Mouse (Mus musculus): Measurements from ENCODE around the gene Ttc9.

DNA sequence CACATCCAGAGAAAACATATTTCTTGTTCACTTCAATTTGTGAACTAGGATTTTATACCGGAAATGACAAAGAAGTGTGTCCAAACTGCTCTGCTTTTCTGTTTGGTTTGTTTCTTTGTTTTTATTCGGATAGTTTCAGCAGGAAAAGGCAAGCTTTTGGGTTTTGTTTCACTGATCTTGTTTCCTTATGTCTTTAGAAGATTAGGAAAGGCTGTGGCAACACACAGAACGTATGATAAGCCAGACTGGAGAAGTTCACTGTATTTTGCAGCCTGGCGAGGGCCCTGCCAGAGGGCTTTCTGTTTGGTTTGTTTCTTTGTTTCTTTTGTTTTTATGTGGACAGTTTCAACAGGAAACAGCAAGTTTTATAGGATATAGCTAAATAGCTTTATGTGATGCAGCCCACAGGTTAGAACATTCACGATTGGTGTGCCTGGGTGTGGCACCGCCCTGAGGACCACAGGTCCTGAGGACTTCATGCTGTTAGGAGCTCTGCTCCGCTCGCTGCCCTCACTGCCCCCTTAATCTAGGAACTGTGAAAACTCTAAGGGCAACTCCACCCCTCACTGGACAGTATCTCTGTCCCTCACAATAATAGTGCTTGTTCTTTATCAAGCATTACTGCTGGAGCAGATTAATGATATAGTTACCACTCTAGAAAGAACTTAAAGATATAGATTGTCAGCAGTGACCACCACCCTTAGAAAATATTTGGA lies 34.3 kb upstream of the Ttc9 start:
- TF ChIP-seq TAL1 (IDR thresholded peaks at IDR 0.05; ENCODE audit: low read length) (no peak), GATA1 (IDR thresholded peaks at IDR 0.05; ENCODE audit: low read length) (no peak)
